Mouse (Mus musculus) stomach, embryonic 16.5 days (tissue): Measurements from ENCODE around the gene Lypd4. TPM values are rescaled to one million over a fixed set of nuclear protein-coding genes. Genes with fewer than 3 reads are reported as not detected.
"Not testable (repeated sequence)": the region's sequence is repeated elsewhere in the genome, so short reads cannot be mapped to it uniquely, and the experiment has no call there.

Experiments
- ATAC-seq: fragments of 200-750 bp; cut with Nextera tagmentation; 2 replicates; pipeline ENCODE4 v1.8.0; 2017; ENCODE audit warnings: moderate number of reproducible peaks, moderate TSS enrichment; ENCODE audit not compliant: insufficient read depth, low FRiP score
- H3K27ac ChIP-seq: fragments of 300-500 bp; sonication (generic); 2 replicates; pipeline ENCODE4 v1.5.1; 2014; ENCODE audit warnings: low read length
- H3K27me3 ChIP-seq: fragments of 300-500 bp; sonication (generic); 2 replicates; pipeline ENCODE4 v1.6.1; 2014; ENCODE audit warnings: low read length, control low read depth, mixed read lengths; ENCODE audit not compliant: control insufficient read depth, insufficient read depth
- H3K36me3 ChIP-seq: fragments of 300-500 bp; sonication (generic); 2 replicates; pipeline ENCODE4 v1.6.1; 2014; ENCODE audit warnings: low read length; ENCODE audit not compliant: control insufficient read depth, insufficient read depth
- H3K4me1 ChIP-seq: fragments of 300-500 bp; sonication (generic); 2 replicates; pipeline ENCODE4 v1.6.1; 2014; ENCODE audit warnings: low read length, control low read depth, mixed read lengths; ENCODE audit not compliant: control insufficient read depth, insufficient read depth
- H3K4me2 ChIP-seq: fragments of 300-500 bp; sonication (generic); 2 replicates; pipeline ENCODE4 v1.6.1; 2014; ENCODE audit warnings: low read depth, low read length, mixed read lengths
- H3K4me3 ChIP-seq: fragments of 300-500 bp; sonication (generic); replicated peaks from 2 replicates; pipeline ENCODE4 v1.5.1; 2014; ENCODE audit warnings: mild to moderate bottlenecking, low read length
- H3K9ac ChIP-seq: fragments of 300-500 bp; sonication (generic); 2 replicates; pipeline ENCODE4 v1.6.1; 2014; ENCODE audit warnings: low read length
- H3K9me3 ChIP-seq: fragments of 300-500 bp; sonication (generic); replicated peaks from 2 replicates; pipeline ENCODE4 v1.6.1; 2016; ENCODE audit warnings: low read length, control low read depth; ENCODE audit not compliant: control insufficient read depth
- WGBS: fragments of 180-500 bp; shearing (Covaris S2); extraction: QIAGEN DNeasy Blood & Tissue Kit; methylation state at CpG from one replicate; pipeline ENCODE4 v1.1.7; 2014; 5-methylcytosine and 5-hydroxymethylcytosine counted together
- polyA plus RNA-seq: library from polyadenylated mRNA; unstranded; fragments of >200 nt; fragmentation: Nextera tagmentation; extraction: Ambion mirVana; gene quantifications from 2 replicates; pipeline ENCODE4 v1.2.1, GENCODE M21; 2015

Gene Lypd4
- polyA plus RNA-seq, 1 experiment from 2014 or later = not detected

DNA sequence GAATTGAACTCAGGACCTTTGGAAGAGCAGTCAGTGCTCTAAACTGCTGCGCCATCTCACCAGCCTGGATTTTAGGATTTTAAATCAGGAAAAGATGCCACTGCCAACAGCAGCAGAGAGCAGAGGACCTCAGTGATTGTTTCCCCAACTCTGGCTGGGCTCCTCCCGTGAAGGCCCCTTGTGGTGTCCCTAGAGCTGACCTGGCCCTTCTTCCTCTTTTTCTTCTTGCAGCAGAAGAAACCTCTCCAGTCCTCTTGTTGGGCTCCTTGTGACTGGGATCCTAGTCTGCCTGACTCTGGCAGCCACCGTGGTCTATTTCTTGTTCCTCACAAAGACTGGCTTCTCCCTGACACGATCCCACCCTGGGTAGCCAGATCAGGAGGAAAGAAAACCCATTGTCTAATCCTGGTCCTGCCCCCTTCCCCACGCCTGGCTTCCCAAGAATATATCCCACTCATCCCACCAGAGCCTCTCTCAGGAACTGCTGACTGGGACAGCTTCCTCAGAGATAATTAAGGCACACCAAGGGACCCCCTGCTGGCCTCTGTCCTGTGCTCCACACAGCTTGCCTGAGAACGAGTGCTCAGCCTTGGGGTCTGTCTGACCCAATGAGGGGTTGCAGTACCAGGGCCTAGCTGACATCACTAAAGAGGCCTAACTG, 13.2 kb downstream of the Lypd4 start:
- H3K4me3 ChIP-seq = no peak overlapping the region
- H3K27ac ChIP-seq = no peak overlapping the region
- whole genome bisulfite sequencing = 47% methylated on average over 6 of the region's 6 CpGs
- H3K27me3 ChIP-seq = no peaks in the 10 kb centered on the region
- H3K9ac ChIP-seq = no peak overlapping the region
- H3K4me1 ChIP-seq = peaks cover 6% of the 10 kb centered on the region; the same call in 1 of the 2 replicates
- ATAC-seq = no peak
- H3K9me3 ChIP-seq = no peaks in the 10 kb centered on the region
- H3K4me2 ChIP-seq = no peak overlapping the region
- no peaks in the 10 kb centered on the region for H3K36me3 ChIP-seq

DNA sequence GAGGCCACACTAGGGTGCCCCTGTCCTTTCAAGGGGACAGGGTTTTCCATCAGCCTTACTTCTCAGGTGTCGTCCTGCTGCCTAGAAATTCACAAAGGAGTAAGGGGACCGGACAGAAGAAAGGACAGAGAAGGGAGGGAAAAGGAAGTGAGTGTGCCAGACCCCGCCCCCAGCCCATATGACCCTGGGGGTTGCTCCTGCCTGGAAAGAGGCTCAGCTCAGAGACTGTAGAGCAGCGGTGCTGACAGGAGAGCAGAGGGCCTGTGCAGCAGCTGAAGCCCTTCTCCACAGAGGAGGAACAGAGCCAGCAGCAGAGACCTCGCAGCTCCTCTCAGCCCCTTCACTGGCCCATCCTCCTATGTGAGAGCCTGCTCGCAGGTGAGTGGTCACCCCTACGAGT, 16.0 kb downstream of the Lypd4 start:
- Histone ChIP-seq H3K9me3 (no peaks in the 10 kb centered on the region), H3K4me2 (no peak overlapping the region), H3K9ac (no peak overlapping the region; the same call in 1 of the 2 replicates), H3K27ac (no peak overlapping the region), H3K4me1 (peaks cover 10% of the 10 kb centered on the region; the same call in 1 of the 2 replicates), H3K4me3 (no peak overlapping the region), H3K36me3 (no peaks in the 10 kb centered on the region), H3K27me3 (no peaks in the 10 kb centered on the region)
- no peak for ATAC-seq
- WGBS = 29% methylated on average over 7 of the region's 7 CpGs

DNA sequence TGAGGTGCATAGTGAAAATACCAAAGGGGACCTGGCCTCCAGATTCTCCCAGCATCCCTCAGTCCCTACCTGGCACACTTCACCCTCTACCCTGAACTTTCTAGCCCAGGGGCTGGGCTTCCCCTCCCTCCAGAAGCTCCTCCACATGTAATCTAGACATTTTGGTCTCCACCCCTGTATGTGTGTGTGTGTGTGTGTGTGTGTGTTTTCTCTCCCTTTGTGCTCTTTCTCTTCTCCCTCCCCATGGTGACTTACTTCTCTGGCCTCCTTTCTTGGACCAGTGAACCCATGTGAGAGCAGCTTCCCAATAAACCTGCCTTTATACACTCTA, 16.5 kb downstream of the Lypd4 start:
- no peak for ATAC-seq
- no peak overlapping the region for H3K27ac ChIP-seq

DNA sequence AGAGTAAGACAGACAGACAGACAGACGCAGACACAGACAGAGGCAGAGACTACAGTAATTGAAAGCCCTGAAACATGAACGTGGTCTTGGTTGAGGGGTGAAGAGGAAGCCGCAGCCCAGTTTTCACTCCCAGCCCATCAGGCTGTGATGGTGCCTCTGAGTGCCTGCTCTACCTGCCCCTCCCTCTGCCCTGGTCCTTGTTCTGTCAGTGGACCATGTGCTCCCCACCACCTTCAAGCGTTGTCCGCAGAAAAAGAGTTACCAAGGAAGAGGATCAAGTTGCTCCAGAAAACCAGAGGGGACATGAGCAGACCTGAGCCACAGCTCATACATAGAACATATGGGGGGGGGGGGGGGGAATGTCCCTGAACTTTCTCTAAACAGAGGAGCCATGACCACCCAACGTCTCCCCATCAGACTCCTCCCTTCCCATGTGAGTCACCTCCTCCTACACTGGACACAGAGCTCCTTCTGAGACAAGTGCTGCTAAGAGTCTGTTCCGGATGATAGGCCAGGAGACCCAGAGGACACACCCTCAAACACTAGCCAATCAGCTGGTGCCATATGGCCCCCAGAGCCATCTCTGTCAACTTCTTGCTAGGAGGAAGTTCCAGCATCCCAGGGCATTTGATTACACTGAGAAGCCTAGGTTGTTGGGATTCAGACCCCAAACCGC, 17.0 kb downstream of the Lypd4 start:
- Histone ChIP-seq H3K4me1 (peaks cover 10% of the 10 kb centered on the region; the same call in 1 of the 2 replicates), H3K27ac (no peak overlapping the region), H3K4me2 (no peak overlapping the region), H3K4me3 (no peak overlapping the region), H3K27me3 (no peaks in the 10 kb centered on the region), H3K9ac (no peak overlapping the region), H3K9me3 (no peaks in the 10 kb centered on the region), H3K36me3 (no peaks in the 10 kb centered on the region)
- peak; percentile 75; the same call in 1 of the 2 replicates for ATAC-seq
- WGBS = 77% methylated on average over 8 of the region's 8 CpGs

More for the DNA sequence above, 16.5 kb downstream of the Lypd4 start:
- Histone ChIP-seq H3K4me2 (no peak overlapping the region), H3K9me3 (no peaks in the 10 kb centered on the region), H3K27me3 (no peaks in the 10 kb centered on the region), H3K4me3 (no peak overlapping the region), H3K4me1 (peaks cover 10% of the 10 kb centered on the region; the same call in 1 of the 2 replicates), H3K9ac (no peak overlapping the region), H3K36me3 (no peaks in the 10 kb centered on the region)

DNA sequence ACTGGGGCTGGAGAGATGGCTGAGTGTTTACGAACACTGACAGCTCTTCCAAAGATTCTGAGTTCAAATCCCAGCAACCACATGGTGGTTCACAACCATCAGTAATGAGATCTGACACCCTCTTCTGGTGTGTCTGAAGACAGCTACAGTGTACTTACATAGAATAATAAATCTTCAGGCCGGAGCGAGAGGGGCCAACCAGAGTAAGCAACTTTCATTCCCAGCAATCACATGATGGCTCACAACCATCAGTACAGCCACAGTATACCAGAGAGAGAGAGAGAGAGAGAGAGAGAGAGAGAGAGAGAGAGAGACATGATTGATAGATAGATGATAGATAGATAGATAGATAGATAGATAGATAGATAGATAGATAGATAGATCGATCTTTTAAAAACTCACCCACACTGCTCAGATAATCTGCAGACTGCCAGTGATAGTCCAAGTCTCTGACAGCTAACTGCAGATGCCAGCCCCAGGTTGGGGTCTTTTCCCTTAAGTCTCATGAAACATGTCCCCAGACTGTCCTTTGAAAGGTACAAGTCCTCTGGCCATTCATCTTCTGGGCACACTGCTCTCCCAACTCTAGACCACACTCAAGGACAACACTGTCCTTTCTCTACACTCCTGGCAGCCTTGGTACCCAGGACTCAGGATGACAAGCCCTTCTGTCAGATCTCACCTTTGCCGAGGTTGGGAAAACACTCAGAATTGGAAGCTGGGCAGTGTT, 18.0 kb downstream of the Lypd4 start:
- WGBS = 69% methylated on average over 5 of the region's 5 CpGs
- no peak for ATAC-seq
- no peak overlapping the region for H3K4me2 ChIP-seq

DNA sequence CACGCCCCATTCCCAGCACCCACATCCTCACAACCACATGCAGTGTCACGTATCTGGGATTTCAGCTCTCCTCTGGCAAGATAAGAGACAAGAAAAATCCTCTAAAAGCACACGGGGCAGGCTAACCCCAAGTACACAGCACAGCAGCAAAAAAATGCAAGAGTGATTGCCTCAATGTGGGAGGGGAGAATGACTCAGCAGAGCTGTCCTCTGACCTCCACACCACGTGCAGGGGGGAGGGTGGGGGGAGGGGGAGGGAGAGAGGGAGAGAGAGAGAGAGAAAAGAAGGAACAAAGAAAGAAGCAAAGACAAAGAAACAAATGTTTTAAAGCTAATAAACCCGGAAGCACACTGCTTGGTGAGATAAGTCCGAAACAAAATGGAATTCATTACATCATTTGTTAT, 18.8 kb downstream of the Lypd4 start:
- H3K4me1 ChIP-seq = peaks cover 10% of the 10 kb centered on the region; the same call in 1 of the 2 replicates
- H3K27ac ChIP-seq = no peak overlapping the region
- H3K9me3 ChIP-seq = no peaks in the 10 kb centered on the region
- no peaks in the 10 kb centered on the region for H3K27me3 ChIP-seq
- H3K9ac ChIP-seq = no peak overlapping the region
- 23% methylated on average over 6 of the region's 6 CpGs for WGBS
- no peak overlapping the region for H3K4me2 ChIP-seq
- H3K4me3 ChIP-seq = no peak overlapping the region
- ATAC-seq = peak; percentile 58; the same call in 1 of the 2 replicates
- H3K36me3 ChIP-seq = no peaks in the 10 kb centered on the region

More for the DNA sequence above, 18.0 kb downstream of the Lypd4 start:
- H3K9ac ChIP-seq = no peak overlapping the region
- H3K36me3 ChIP-seq = no peaks in the 10 kb centered on the region
- H3K4me1 ChIP-seq = peaks cover 10% of the 10 kb centered on the region; the same call in 1 of the 2 replicates
- no peaks in the 10 kb centered on the region for H3K9me3 ChIP-seq
- H3K27ac ChIP-seq = no peak overlapping the region
- no peak overlapping the region for H3K4me3 ChIP-seq
- H3K27me3 ChIP-seq = no peaks in the 10 kb centered on the region

DNA sequence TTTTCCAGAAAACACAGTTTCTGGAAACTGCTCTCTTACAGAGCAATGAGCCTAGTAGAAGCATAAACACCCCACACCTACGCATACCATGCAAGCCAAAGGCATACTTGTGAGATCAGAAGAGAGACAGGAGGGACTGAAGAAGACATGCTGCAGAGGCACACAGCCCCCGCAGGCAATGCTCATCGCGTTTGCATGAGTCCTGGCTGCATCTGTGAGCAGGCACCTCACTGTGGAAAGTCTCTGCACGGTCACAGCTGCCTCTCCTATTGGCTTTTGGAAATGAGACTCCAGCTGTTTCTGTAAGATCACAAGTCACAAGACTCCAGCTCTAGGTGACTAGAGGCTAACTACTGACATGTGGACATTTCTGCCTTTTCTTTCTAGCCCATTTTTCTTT, 19.6 kb downstream of the Lypd4 start:
- H3K4me3 ChIP-seq = no peak overlapping the region
- 15% methylated on average over 5 of the region's 5 CpGs for WGBS
- no peaks in the 10 kb centered on the region for H3K36me3 ChIP-seq
- no peaks in the 10 kb centered on the region for H3K27me3 ChIP-seq
- peaks cover 10% of the 10 kb centered on the region; the same call in 1 of the 2 replicates for H3K4me1 ChIP-seq
- H3K9me3 ChIP-seq = no peaks in the 10 kb centered on the region
- no peak overlapping the region for H3K4me2 ChIP-seq
- H3K9ac ChIP-seq = no peak overlapping the region
- no peak for ATAC-seq
- no peak overlapping the region for H3K27ac ChIP-seq

DNA sequence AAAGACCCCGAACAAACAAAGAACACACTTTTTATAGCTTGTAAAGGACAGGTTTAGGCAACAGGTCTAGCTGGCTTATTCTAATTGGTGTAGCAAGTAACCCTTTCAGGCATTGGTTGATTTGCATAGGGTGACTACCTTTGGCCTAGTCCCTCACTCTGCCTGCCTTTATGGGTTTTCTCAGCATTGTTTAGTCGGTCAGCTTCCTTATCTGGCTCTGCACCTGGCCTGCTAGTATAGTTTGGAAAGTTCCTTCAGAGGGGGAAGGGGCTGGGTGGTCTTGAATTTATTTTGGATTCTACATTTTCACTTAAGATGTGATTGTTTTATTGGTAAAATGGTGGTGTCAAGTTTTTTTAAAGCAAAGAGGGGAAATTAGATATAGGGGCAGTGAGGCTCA, 23.2 kb downstream of the Lypd4 start:
- WGBS = 30% methylated on average over 2 of the region's 2 CpGs
- H3K9ac ChIP-seq, H3K27ac ChIP-seq, H3K27me3 ChIP-seq, H3K4me3 ChIP-seq, H3K36me3 ChIP-seq, ATAC-seq, H3K4me2 ChIP-seq, H3K9me3 ChIP-seq, H3K4me1 ChIP-seq: not testable (repeated sequence)

DNA sequence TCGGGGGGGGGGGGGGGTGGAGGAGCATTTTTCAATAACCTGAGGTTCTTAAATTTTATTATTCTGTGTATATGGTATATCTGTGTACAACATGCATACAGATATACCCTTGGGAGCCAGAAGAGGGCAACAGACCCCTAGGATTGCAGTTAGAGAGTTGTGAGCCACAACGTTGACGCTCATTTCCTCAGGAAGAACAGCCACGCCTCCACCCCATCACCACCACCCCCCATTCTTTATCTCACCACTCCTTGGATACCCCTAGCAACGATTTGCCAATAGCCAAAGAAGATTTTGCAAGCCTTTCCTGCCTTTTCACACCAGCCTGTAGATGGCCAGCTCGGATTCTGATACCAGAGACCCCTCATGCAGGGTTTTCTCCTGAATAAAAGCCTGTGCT, 24.0 kb downstream of the Lypd4 start:
- Histone ChIP-seq H3K4me1 (peaks cover 2% of the 10 kb centered on the region; the same call in 1 of the 2 replicates), H3K27ac (no peak overlapping the region), H3K9ac (no peak overlapping the region), H3K4me2 (no peak overlapping the region), H3K4me3 (no peak overlapping the region), H3K9me3 (no peaks in the 10 kb centered on the region), H3K36me3 (no peaks in the 10 kb centered on the region), H3K27me3 (no peaks in the 10 kb centered on the region)
- 5% methylated on average over 6 of the region's 6 CpGs for WGBS
- ATAC-seq = no peak
